20 mouse cellular contexts compared by ENCODE assay signal in genomic region chr9:64376380-64376779, GRCm38 (mm10).
"Had no signal": no experiment of that assay in that cellular context is flagged by ENCODE, and none has a peak within 500 bp of the region (broad histone marks: within the 10 kb centered on the region; RNA-seq: fewer than 3 reads in every experiment).

No protein-coding gene starts in this region.

- H3K4me1 ChIP-seq: heart, embryonic 13.5 days; heart, embryonic 15.5 days; kidney, embryonic 15.5 days; limb, embryonic 10.5 days; limb, embryonic 12.5 days; liver, embryonic 13.5 days; liver, embryonic 15.5 days had no signal

- DNase-seq: gastrocnemius, postnatal 14 days; gastrocnemius, postnatal 36 days; heart, adult 11 months; heart, adult 2 months; heart, postnatal 14 days; heart, postnatal 36 days; kidney, adult 11 months; liver; liver, embryonic 13.5 days had no signal

- H3K27ac ChIP-seq: heart, adult 2 months; heart, embryonic 13.5 days; heart, embryonic 15.5 days; hindbrain, embryonic 13.5 days; hindbrain, embryonic 15.5 days; hindbrain, postnatal 0 days; kidney, embryonic 15.5 days; kidney, postnatal 0 days; left cerebral cortex, adult 2 months; limb, embryonic 10.5 days; limb, embryonic 12.5 days; liver, embryonic 13.5 days; liver, embryonic 15.5 days had no signal

- H3K36me3 ChIP-seq: heart, embryonic 13.5 days; heart, embryonic 15.5 days; hindbrain, embryonic 13.5 days; hindbrain, embryonic 15.5 days; kidney, embryonic 15.5 days; limb, embryonic 10.5 days; limb, embryonic 12.5 days; liver, embryonic 13.5 days; liver, embryonic 15.5 days had no signal

- H3K4me3 ChIP-seq: heart, adult 2 months; heart, embryonic 13.5 days; heart, embryonic 15.5 days; hindbrain, embryonic 13.5 days; hindbrain, embryonic 15.5 days; kidney, embryonic 15.5 days; left cerebral cortex, adult 2 months; limb, embryonic 10.5 days; limb, embryonic 12.5 days; liver, embryonic 13.5 days; liver, embryonic 15.5 days had no signal

- H3K27me3 ChIP-seq: hindbrain, embryonic 15.5 days; kidney, embryonic 15.5 days had no signal
